Mouse (Mus musculus): ENCODE results near the gene Prlr.

DNA sequence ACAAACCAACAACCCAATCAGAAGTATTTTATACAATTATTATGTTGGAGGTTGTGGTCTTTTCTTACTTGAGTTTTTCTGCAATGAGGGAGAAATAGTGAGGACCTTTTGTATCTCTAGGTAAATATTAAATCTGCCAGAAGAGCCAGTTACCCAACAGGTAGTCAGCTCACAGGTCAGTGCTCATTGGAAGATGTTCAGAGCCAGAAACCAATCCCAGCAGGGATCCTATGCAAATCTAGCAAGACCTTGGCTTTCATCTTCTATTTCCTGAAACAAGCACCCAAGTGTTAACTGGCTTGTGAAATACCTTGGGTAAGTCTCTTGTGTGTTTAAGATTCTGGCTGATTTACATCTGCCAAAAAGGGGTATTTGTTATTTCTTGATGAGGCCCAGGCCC, 99.3 kb downstream of the Prlr start:
- TF ChIP-seq POLR2A (IDR thresholded peaks at IDR 0.05; ENCODE audit: borderline replicate concordance, insufficient read depth, low read length) (no peak), CTCF (IDR thresholded peaks at IDR 0.05; ENCODE audit: borderline replicate concordance, insufficient read depth, low read depth, low read length) (no peak)

Measured in cerebellum, adult 2 months (tissue).